Mouse (Mus musculus) neural tube, postnatal 0 days (tissue): ENCODE results near the gene Cd59a. TPM values are rescaled to one million over a fixed set of nuclear protein-coding genes. Genes with fewer than 3 reads are reported as not detected.

Experiments
- polyA plus RNA-seq: library from polyadenylated mRNA; unstranded; fragments of >200 nt; fragmentation: Nextera tagmentation; extraction: Ambion mirVana; gene quantifications from 2 replicates; pipeline ENCODE4 v1.2.1, GENCODE M21; 2015

Cd59a gene
- 17.2 and 17.4 TPM in 2 replicates for polyA plus RNA-seq

DNA sequence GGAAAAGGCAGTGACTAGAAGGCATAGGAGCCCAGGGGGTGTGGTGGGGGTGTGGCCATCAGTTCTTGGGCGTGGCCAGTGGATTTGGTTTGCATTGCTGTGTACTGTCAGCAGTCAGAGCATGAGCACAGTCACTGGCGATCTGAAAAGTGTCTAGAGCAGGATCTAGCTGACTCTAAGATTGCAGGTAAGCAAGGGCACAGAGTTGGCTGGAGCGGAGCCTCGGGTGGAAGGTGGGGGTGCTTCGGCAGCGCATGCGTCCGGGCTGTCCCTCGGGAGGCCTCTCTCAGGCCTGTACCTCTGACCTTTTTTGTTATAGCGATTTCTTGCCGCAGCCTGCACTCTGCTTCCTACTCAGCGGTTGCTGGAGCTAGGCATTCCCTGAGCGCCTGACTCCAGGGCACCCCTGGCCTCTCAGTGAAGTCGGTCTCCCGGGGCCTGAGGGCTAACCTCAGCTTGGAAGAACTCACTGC lies at the start of gene Cd59a:
Gene Cd59a (plus strand): TSS at position 61 of the 473 bp plus-strand sequence.

GRCm38 (mm10) chr2:104065526-104065925 lies 30.1 kb upstream of the Cd59a start, which contains the start of gene Gm10912:
TSS of gene Gm10912 (plus strand) at chr2:104065826.

DNA sequence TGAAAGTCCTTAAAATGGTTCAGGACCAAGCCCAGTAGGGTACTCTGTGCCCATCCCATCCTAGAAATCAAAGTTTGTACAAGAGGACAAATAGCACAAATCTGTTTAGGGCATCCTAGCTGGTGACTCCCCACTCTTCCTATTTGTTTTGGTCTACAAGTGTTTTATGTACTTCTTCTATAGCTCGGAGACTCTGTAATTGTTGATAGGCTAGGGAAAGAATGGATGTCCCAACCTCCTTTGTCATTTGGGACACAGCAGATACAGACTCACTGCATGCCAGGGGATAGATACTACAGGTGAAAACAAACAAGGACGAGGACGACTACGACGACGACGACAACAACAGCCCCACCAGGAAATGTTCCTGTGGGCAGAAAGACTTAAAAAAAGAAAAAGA lies 27.2 kb upstream of the Cd59a start, which contains the start of gene Gm10799:
Gene Gm10799 (minus strand): TSS at position 101 of the 400 bp plus-strand sequence.

DNA sequence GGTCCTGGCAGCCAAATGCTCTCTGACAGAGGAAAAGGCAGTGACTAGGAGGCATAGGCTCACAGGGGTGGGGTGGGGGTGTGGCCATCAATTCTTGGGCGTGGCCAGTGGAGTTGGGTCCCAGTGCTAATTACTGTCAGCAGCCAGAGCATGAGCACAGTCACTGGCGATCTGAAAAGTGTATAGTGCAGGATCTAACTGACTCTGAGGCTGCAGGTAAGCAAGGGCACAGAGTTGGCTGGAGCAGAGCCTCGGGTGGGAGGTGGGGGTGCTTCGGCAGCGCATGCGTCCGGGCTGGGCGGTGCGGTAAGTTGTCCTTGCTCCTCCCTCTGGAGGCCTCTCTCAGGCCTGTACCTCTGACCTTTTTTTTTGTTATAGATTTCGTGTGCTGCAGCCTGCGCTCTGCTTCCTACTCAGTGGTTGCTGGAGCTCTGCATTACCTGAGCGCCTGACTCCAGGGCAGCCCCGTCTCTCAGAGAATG lies 25.9 kb upstream of the Cd59a start, which contains the start of gene Cd59b:
Gene Cd59b (plus strand): TSS at position 146 of the 482 bp plus-strand sequence.

DNA sequence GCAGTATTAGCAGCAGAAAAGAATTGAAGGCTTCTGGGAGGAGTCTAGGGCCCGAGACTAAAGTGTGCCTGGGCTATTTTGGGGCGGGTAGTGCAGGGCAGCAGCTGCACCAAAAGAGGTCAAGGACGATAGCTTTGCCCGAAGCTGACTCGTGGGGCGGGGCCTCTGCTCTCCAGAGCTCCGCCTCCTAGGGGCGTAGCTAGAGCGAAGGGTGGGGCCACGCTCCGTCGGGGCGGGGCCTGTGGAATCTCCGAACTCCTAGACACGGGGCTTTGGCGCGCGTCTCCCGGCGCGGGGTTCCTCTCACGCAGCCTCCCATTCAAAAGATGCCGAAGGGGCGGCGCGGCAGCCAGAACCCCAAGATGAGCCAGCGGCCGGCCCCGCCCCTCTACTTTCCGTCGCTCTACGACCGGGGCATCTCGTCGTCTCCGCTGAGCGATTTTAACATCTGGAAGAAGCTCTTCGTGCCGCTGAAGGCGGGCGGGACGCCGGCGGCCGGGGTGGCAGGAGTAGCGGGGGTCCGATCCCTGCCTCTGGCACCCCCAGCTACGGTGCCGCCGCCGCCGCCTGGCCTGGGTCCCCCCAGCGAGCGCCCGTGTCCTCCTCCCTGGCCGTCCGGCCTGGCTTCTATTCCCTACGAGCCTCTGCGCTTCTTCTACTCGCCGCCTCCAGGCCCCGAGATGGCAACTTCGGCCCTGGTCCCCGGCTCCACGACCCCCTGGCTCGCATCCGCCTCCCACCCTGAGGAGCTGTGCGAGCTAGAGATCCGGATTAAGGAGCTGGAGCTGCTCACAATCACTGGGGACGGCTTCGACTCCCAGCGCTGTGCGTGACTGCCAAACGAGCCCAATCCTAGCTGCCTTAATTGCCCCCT lies 27.1 kb downstream of the Cd59a start, which contains the start of gene A930018P22Rik:
Gene A930018P22Rik (plus strand): TSS at position 265 of the 874 bp plus-strand sequence.

Other genes starting within 250 kb of the Cd59a start
- gene Lmo2, start 137.8 kb upstream of the Cd59a start, polyA plus RNA-seq: 50.3 and 56.7 TPM in 2 replicates
- gene Fbxo3, start 68.1 kb upstream of the Cd59a start, polyA plus RNA-seq: 63.0 and 64.1 TPM in 2 replicates
- 2.5 and 3.6 TPM in 2 replicates for gene 4931422A03Rik, start 67.4 kb upstream of the Cd59a start, polyA plus RNA-seq
- not detected in 2 replicates for gene Gm10912, start 30.0 kb upstream of the Cd59a start, polyA plus RNA-seq
- gene Gm10799, start 27.3 kb upstream of the Cd59a start, polyA plus RNA-seq: not detected in 2 replicates
- gene Cd59b, start 26.0 kb upstream of the Cd59a start, polyA plus RNA-seq: 5.3 and 5.6 TPM in 2 replicates
- not detected in 2 replicates for gene A930018P22Rik, start 27.0 kb downstream of the Cd59a start, polyA plus RNA-seq